Mouse (Mus musculus) lung, embryonic 14.5 days (tissue): Measurements from ENCODE around the gene Rgl2. TPM values are rescaled to one million over a fixed set of nuclear protein-coding genes. Genes with fewer than 3 reads are reported as not detected.

Experiments
- ATAC-seq: fragments of 200-750 bp; cut with Nextera tagmentation; 2 replicates; pipeline ENCODE4 v1.8.0; 2017; ENCODE audit warnings: mild to moderate bottlenecking, moderate TSS enrichment, moderate library complexity; ENCODE audit not compliant: insufficient read depth
- DNase-seq: peaks from one replicate; pipeline ENCODE4 v3.0.0-alpha.2; 2015
- H3K27ac ChIP-seq: fragments of 300-500 bp; sonication (generic); 2 replicates; pipeline ENCODE4 v1.5.1; 2014; ENCODE audit warnings: low read depth, mild to moderate bottlenecking, moderate library complexity
- H3K27me3 ChIP-seq: fragments of 300-500 bp; sonication (generic); 2 replicates; pipeline ENCODE4 v1.6.1; 2014; ENCODE audit warnings: low read length, control low read depth; ENCODE audit not compliant: insufficient read depth
- H3K36me3 ChIP-seq: fragments of 300-500 bp; sonication (generic); 2 replicates; pipeline ENCODE4 v1.6.1; 2014; ENCODE audit warnings: control low read depth; ENCODE audit not compliant: insufficient read depth
- H3K4me1 ChIP-seq: fragments of 300-500 bp; sonication (generic); 2 replicates; pipeline ENCODE4 v1.6.1; 2014; ENCODE audit warnings: antibody characterized with exemption, control low read depth; ENCODE audit not compliant: insufficient read depth
- H3K4me2 ChIP-seq: fragments of 300-500 bp; sonication (generic); 2 replicates; pipeline ENCODE4 v1.6.1; 2014; ENCODE audit warnings: mild to moderate bottlenecking
- H3K4me3 ChIP-seq: fragments of 300-500 bp; sonication (generic); 2 replicates; pipeline ENCODE4 v1.5.1; 2014; ENCODE audit warnings: low read depth, low read length
- H3K9ac ChIP-seq: fragments of 300-500 bp; sonication (generic); 2 replicates; pipeline ENCODE4 v1.6.1; 2014
- H3K9me3 ChIP-seq: fragments of 300-500 bp; sonication (generic); 2 replicates; pipeline ENCODE4 v1.6.1; 2016; ENCODE audit warnings: low read depth, low read length, control low read depth
- CTCF ChIP-seq: IDR thresholded peaks from 2 replicates; pipeline ENCODE4 v1.5.1; 2016; ENCODE audit warnings: antibody characterized with exemption, low read depth
- WGBS: fragments of 180-500 bp; shearing (Covaris S2); extraction: QIAGEN DNeasy Blood & Tissue Kit; methylation state at CpG from one replicate; pipeline ENCODE4 v1.1.7; 2014; 5-methylcytosine and 5-hydroxymethylcytosine counted together
- polyA plus RNA-seq: library from polyadenylated mRNA; unstranded; fragments of >200 nt; fragmentation: Nextera tagmentation; extraction: Ambion mirVana; gene quantifications from 2 replicates; pipeline ENCODE4 v1.2.1, GENCODE M21; 2014

Gene Rgl2
- polyA plus RNA-seq, 1 experiment from 2014 or later, result 49.1 TPM

DNA sequence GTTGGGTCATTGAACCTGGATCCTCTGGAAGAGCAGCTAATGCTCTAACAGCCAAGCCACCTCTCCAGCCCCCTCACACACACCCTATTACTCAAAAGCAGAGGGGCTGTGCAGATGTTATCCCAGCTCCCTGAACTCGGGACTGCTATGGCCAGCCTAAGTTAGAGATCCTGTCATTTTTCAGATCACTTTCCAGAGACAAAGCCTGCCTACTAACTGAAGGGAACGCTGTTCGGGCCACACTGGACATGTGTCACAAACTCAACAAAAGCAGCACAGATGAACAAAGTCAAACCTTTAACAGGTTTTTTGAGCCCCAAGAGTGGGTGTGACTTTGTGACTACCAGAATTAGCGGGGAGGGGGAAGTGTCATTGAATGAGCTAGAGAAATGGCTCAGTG lies 23.5 kb downstream of the Rgl2 start:
- H3K4me1 ChIP-seq, result peaks cover 26% of the 10 kb centered on the region; the same call in 1 of the 2 replicates
- peak overlapping the region; percentile 100 for H3K4me2 ChIP-seq
- H3K36me3 ChIP-seq, result peaks cover 59% of the 10 kb centered on the region
- peak overlapping the region; percentile 99 for H3K9ac ChIP-seq
- H3K27ac ChIP-seq, result no peak overlapping the region; the same call in 1 of the 2 replicates
- 65% methylated on average over 4 of the region's 4 CpGs for WGBS
- ATAC-seq (no peak), DNase-seq (no peak)
- TF ChIP-seq CTCF, result no peak
- H3K9me3 ChIP-seq, result no peaks in the 10 kb centered on the region
- H3K27me3 ChIP-seq, result no peaks in the 10 kb centered on the region
- peak overlapping the region; percentile 99; the same call in 1 of the 2 replicates for H3K4me3 ChIP-seq

DNA sequence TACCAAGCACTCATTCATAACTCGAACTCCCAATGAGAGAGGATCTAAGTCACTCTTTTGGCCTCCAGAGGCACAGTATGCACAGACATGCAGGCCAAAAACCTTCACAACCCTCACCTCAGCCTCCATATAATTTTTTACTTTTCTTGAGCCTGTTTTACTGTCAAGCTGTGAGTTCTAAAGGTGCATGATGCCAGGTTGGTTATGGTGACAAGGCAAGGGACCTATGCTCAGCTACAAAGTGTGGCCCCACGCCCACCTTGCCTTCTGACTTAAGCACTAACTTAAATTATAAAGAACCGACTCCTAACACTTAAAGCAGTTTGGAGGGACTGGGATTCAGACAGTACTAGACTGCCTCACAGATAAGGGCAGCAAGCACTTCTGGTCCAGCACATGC lies 24.0 kb downstream of the Rgl2 start:
- H3K27me3 ChIP-seq, result no peaks in the 10 kb centered on the region
- H3K9ac ChIP-seq, result peak overlapping the region; percentile 99
- peaks cover 57% of the 10 kb centered on the region for H3K36me3 ChIP-seq
- H3K9me3 ChIP-seq, result no peaks in the 10 kb centered on the region
- H3K27ac ChIP-seq, result no peak overlapping the region; the same call in 1 of the 2 replicates
- H3K4me2 ChIP-seq, result peak overlapping the region; percentile 100
- DNase-seq (no peak), ATAC-seq (no peak)
- no peak for TF ChIP-seq CTCF
- peak overlapping the region; percentile 99 for H3K4me3 ChIP-seq
- H3K4me1 ChIP-seq, result peaks cover 26% of the 10 kb centered on the region; the same call in 1 of the 2 replicates
- 80% methylated on average over 3 of the region's 3 CpGs for WGBS

DNA sequence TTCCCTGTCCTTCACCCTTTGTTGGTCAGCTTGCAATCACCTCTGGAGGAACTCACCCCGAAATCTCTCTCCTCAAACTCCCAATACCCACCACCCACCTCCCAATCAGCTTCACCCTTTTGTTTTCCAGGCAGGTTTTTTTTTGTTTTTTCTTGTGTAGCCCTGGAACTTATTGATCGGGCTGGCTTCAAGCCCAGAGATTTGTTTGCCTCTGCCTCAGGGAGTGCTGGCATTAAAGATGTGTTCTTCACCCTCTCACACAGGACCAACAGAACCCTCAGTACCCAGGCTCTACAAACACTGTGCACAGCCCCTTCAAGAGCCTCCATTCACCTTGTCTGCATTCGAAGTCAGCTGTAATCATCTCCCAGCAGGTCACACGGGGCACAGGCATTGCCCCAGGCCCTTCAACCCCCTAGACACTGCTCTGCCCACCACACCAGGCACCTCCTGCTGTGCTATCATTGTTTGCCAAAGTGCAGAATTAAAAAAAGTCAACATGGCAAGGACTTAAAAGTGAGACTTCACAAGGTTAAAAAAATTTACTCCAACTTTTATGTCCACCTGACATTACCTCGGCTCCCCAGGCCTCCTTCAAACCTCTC lies 24.7 kb downstream of the Rgl2 start:
- peaks cover 56% of the 10 kb centered on the region for H3K36me3 ChIP-seq

DNA sequence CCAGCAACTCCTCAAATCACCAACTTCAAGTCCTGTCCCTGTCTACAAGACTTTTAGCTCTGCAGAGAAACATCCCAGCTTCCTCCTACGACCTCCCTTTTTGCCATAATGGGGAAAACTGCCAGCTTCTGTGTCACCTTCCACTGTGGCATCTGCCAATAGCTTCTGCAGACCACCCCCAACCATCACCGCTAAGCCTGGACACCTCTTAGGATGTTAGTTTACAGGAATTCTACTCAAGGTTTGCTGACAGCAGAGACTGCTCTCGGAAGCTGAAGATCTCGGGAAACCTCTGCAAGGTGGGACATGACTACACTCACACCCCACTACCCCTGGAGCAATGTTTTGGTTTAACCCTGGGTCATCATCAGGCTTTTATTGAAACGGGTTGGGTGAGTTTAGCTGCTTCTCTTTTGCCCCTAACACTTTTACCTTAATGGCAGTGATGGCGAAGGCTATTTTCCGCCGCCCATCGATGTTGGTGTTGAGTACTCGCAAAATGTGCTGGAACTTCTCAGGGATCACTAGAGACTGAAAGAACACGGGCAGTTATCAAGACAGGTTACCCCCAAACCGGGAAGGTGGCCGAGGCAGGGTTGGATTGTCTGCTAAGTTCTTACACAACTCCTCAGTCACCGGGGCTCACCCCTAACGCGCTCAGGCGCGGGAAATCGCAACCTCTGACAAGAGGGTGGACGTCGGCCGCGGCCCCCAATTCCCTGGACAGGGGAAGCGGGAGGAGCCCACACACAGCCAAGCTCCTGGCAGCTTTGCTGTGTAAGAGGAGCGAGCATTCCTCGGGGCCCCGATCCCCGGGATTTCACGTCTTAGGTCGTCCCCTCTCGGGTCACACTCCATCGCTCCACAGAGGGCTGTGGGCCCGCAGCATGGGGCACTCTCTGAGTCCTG lies 25.6 kb downstream of the Rgl2 start:
- Histone ChIP-seq H3K4me1 (peaks cover 26% of the 10 kb centered on the region; the same call in 1 of the 2 replicates), H3K4me2 (peak overlapping the region; percentile 100), H3K27me3 (no peaks in the 10 kb centered on the region), H3K36me3 (peaks cover 56% of the 10 kb centered on the region), H3K27ac (peak overlapping the region; percentile 97), H3K9ac (peak overlapping the region; percentile 99), H3K4me3 (peak overlapping the region; percentile 99), H3K9me3 (no peaks in the 10 kb centered on the region)
- DNase-seq (no peak), ATAC-seq (peak; percentile 12)
- no peak for TF ChIP-seq CTCF
- under 1% methylated on average over 33 of the region's 33 CpGs for WGBS

More for the DNA sequence above, 24.7 kb downstream of the Rgl2 start:
- H3K9ac ChIP-seq, result peak overlapping the region; percentile 99
- H3K27ac ChIP-seq, result peak overlapping the region; percentile 48; the same call in 1 of the 2 replicates
- DNase-seq, result no peak
- WGBS, result 35% methylated on average over 5 of the region's 5 CpGs
- peaks cover 26% of the 10 kb centered on the region; the same call in 1 of the 2 replicates for H3K4me1 ChIP-seq
- H3K9me3 ChIP-seq, result no peaks in the 10 kb centered on the region
- peak overlapping the region; percentile 100 for H3K4me2 ChIP-seq
- no peaks in the 10 kb centered on the region for H3K27me3 ChIP-seq
- H3K4me3 ChIP-seq, result peak overlapping the region; percentile 99
- ATAC-seq, result no peak
- no peak for TF ChIP-seq CTCF

DNA sequence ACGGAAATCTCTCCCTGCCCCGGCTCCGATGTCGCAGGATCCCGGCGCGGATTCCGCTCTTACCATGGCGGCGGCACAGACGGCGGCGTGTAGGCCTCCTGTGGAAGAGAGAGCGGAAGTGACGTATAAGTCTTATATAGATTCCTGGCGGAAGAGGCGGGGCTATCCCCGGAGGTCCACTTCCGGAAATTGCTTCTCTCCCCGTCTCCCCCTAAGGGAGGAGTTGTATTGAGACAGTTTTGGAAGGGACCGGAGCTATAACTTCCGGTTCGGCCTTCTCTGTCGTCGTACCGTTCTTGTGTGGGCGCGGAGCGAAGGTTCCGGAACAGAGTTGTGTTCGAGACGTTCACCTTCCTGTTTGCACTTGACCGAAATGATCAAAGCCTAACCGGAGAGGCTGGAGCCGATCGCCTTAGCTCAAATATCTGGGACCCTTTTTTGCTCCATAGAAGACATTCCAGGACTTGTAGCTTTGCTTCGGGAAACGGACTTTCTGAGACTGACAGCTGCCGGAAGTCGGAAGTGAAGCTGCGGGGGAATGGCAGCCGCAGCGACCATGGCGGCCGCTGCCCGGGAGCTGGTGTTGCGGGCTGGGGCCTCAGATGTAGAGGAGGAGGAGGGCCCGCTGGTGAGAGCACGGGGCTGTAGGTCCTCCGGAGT lies 26.3 kb downstream of the Rgl2 start, which contains the start of the genes Vps52 and Rps18:
TSS of gene Vps52 (plus strand) at position 258 of the 660 bp plus-strand sequence.
TSS of gene Rps18 (minus strand) at position 447 of the 660 bp plus-strand sequence.
- H3K9me3 ChIP-seq, result no peaks in the 10 kb centered on the region
- peak within 1 kb of the TSS; percentile 97 for H3K27ac ChIP-seq
- WGBS, result under 1% methylated on average over 50 of the region's 50 CpGs
- no peaks in the 10 kb centered on the region for H3K27me3 ChIP-seq
- H3K4me1 ChIP-seq, result peaks cover 26% of the 10 kb centered on the region; the same call in 1 of the 2 replicates
- DNase-seq (peak; percentile 99), ATAC-seq (peak; percentile 84)
- peak within 1 kb of the TSS; percentile 99 for H3K4me3 ChIP-seq
- peak within 1 kb of the TSS; percentile 100 for H3K4me2 ChIP-seq
- TF ChIP-seq CTCF, result peak; percentile 32
- H3K36me3 ChIP-seq, result peaks cover 56% of the 10 kb centered on the region
- H3K9ac ChIP-seq, result peak within 1 kb of the TSS; percentile 99

DNA sequence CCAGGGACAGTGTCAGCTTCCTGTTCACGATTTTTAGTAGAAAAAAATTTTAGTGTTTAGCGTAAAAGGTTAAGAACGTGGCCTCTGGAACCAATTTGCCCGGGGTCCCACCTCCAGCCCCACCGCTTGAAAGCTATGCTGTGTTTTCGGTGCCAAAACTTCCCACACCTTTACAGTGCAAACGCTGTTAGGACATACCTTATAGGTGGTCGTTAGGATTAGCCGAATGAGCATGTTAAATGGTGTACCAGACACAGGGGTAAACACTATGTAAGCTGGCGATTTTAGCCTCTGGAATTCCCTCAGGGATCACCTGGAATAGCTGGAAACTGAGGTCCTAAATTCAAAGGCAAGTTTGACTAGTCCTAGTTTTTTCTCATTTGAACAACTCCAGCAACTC lies 27.0 kb downstream of the Rgl2 start:
- no peak overlapping the region for H3K27ac ChIP-seq
- H3K36me3 ChIP-seq, result peaks cover 61% of the 10 kb centered on the region
- DNase-seq, result no peak

More for the DNA sequence above, 27.0 kb downstream of the Rgl2 start:
- WGBS, result 7% methylated on average over 10 of the region's 10 CpGs
- Histone ChIP-seq H3K4me3 (peak overlapping the region; percentile 99), H3K4me2 (peak overlapping the region; percentile 78), H3K4me1 (peaks cover 26% of the 10 kb centered on the region; the same call in 1 of the 2 replicates), H3K9me3 (no peaks in the 10 kb centered on the region), H3K9ac (peak overlapping the region; percentile 71), H3K27me3 (no peaks in the 10 kb centered on the region)
- no peak for TF ChIP-seq CTCF
- ATAC-seq, result no peak
